8 mouse cellular contexts compared by ENCODE assay signal in the genomic region with DNA sequence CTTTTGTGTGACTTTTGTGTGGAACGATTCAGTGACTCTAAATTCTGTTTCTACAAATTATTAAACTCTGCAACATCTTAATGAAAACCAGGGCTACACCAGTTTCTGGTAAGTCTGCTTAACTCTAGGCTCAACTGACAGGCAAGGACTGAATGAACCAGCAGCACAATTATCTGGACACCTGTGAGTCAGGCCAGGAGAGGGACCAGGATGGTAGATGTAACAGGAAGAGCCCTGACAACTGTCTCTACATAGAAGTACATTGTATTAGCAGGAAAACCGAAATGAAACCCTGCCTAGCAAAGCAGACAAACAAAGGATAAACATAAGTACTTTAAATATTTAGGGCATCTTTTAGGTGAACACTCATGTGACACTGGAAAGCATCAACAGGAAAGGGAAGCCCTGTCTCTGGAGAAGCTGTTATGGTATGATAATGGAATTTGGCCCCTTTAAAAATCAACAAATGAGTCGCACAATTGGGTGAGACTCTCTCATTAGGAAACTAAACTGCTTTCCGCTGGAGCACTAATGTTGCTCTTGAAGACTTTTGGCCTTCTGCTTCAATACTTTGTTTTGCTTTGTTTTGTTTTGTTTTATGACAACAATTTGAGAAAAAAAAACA. TPM values are rescaled to one million over a fixed set of nuclear protein-coding genes. Genes with fewer than 3 reads are reported as not detected.
DNase-seq lines count a peak whose midpoint lies in the region; ATAC-seq and TF ChIP-seq lines count a peak whose summit lies in the region.

No protein-coding gene starts in this region.

- no peak for TF ChIP-seq CTCF in kidney, adult 2 months (conservative IDR thresholded peaks at IDR 0.05; ENCODE audit: insufficient read depth, insufficient read length, low read depth, low read length)

- no peak overlapping the region for H3K9ac ChIP-seq in forebrain, embryonic 11.5 days (ENCODE audit: low read length)
- peak overlapping the region; percentile 18; the same call in 1 of the 2 replicates for H3K9ac ChIP-seq in limb, embryonic 12.5 days (replicated peaks)
- no peak overlapping the region for H3K9ac ChIP-seq in neural tube, embryonic 12.5 days

- peak overlapping the region; percentile 50 for H3K4me3 ChIP-seq in kidney, adult 2 months (ENCODE audit: insufficient read depth, low read depth, low read length)
- peak overlapping the region; percentile 89; the same call in 1 of the 2 replicates for H3K4me3 ChIP-seq in forebrain, embryonic 11.5 days (ENCODE audit: low read depth, low read length)
- H3K4me3 ChIP-seq in limb, embryonic 12.5 days (replicated peaks): peak overlapping the region; percentile 91
- peak overlapping the region; percentile 9; the same call in 1 of the 2 replicates for H3K4me3 ChIP-seq in neural tube, embryonic 12.5 days

- no peak for ATAC-seq in forebrain, embryonic 11.5 days (replicated peaks; ENCODE audit: low FRiP score)
- no peak for ATAC-seq in limb, embryonic 12.5 days (ENCODE audit: insufficient number of reproducible peaks, insufficient read depth, low FRiP score, low TSS enrichment, low read depth)
- no peak for ATAC-seq in neural tube, embryonic 12.5 days (ENCODE audit: low FRiP score, low read depth)

- peaks cover 19% of the 10 kb centered on the region for H3K4me1 ChIP-seq in kidney, adult 2 months (ENCODE audit: control insufficient read depth, insufficient read depth, low read length)
- no peaks in the 10 kb centered on the region; the same call in 1 of the 2 replicates for H3K4me1 ChIP-seq in forebrain, embryonic 11.5 days (replicated peaks; ENCODE audit: control insufficient read depth, insufficient read depth, low read length)
- H3K4me1 ChIP-seq in limb, embryonic 12.5 days (replicated peaks): peaks cover 31% of the 10 kb centered on the region
- H3K4me1 ChIP-seq in neural tube, embryonic 12.5 days: peaks cover 22% of the 10 kb centered on the region

- H3K27ac ChIP-seq in kidney, adult 2 months (ENCODE audit: insufficient read depth, low read depth, low read length): peak overlapping the region; percentile 73
- no peak overlapping the region for H3K27ac ChIP-seq in forebrain, embryonic 11.5 days (ENCODE audit: low read depth, low read length)
- H3K27ac ChIP-seq in limb, embryonic 12.5 days: peak overlapping the region; percentile 29; the same call in 1 of the 2 replicates
- no peak overlapping the region for H3K27ac ChIP-seq in neural tube, embryonic 12.5 days

- DNase-seq in kidney, adult 2 months: peak; percentile 41
- no peak for DNase-seq in kidney, postnatal 4 days
- DNase-seq in forebrain, embryonic 11.5 days (ENCODE audit: low spot score): no peak
- no peak for DNase-seq in layer of hippocampus, adult 9-10 months (ENCODE audit: low spot score)
- DNase-seq in cerebellum, adult 11-12 months: no peak
- no peak for DNase-seq in layer of hippocampus, adult 11-12 months (ENCODE audit: low spot score)

- no peaks in the 10 kb centered on the region for H3K9me3 ChIP-seq in forebrain, embryonic 11.5 days (ENCODE audit: control insufficient read depth, low read length)
- no peaks in the 10 kb centered on the region for H3K9me3 ChIP-seq in limb, embryonic 12.5 days
- no peaks in the 10 kb centered on the region for H3K9me3 ChIP-seq in neural tube, embryonic 12.5 days

- H3K36me3 ChIP-seq in kidney, adult 2 months (ENCODE audit: control insufficient read depth, insufficient read depth, low read length): no peaks in the 10 kb centered on the region; the same call in 1 of the 2 replicates
- H3K36me3 ChIP-seq in forebrain, embryonic 11.5 days (ENCODE audit: control insufficient read depth, insufficient read depth, low read length): no peaks in the 10 kb centered on the region
- no peaks in the 10 kb centered on the region; the same call in 1 of the 2 replicates for H3K36me3 ChIP-seq in limb, embryonic 12.5 days
- H3K36me3 ChIP-seq in neural tube, embryonic 12.5 days: no peaks in the 10 kb centered on the region

- no peaks in the 10 kb centered on the region for H3K27me3 ChIP-seq in kidney, adult 2 months (replicated peaks; ENCODE audit: control insufficient read depth, insufficient read depth, low read length)
- H3K27me3 ChIP-seq in forebrain, embryonic 11.5 days (ENCODE audit: control insufficient read depth, insufficient read depth, low read length): no peaks in the 10 kb centered on the region
- no peaks in the 10 kb centered on the region for H3K27me3 ChIP-seq in limb, embryonic 12.5 days
- no peaks in the 10 kb centered on the region for H3K27me3 ChIP-seq in neural tube, embryonic 12.5 days (replicated peaks)

- peak overlapping the region; percentile 61 for H3K4me2 ChIP-seq in forebrain, embryonic 11.5 days (ENCODE audit: low read depth, low read length, severe bottlenecking)
- peak overlapping the region; percentile 87 for H3K4me2 ChIP-seq in limb, embryonic 12.5 days
- peak overlapping the region; percentile 67 for H3K4me2 ChIP-seq in neural tube, embryonic 12.5 days (replicated peaks)

- TF ChIP-seq POLR2A in kidney, adult 2 months (IDR thresholded peaks at IDR 0.05; ENCODE audit: low read depth, low read length): no peak

- WGBS in kidney, adult 2 months: 7% methylated on average over 4 of the region's 4 CpGs
- WGBS in forebrain, embryonic 11.5 days: 35% methylated on average over 4 of the region's 4 CpGs
- 33% methylated on average over 4 of the region's 4 CpGs for WGBS in limb, embryonic 12.5 days
- 44% methylated on average over 4 of the region's 4 CpGs for WGBS in neural tube, embryonic 12.5 days

RNA-seq across cellular contexts. Expression of gene Arhgef12, which starts 3.3 kb away (rescaled TPM):
- 47.6 and 48.0 TPM in 2 replicates for polyA plus RNA-seq in kidney, adult 2 months (2012; rRNA removed)
- polyA plus RNA-seq in forebrain, embryonic 11.5 days (2014; fragmentation: Nextera tagmentation; extraction: Ambion mirVana): 14.6 and 14.8 TPM in 2 replicates
- polyA plus RNA-seq in limb, embryonic 12.5 days (2016; fragmentation: Nextera tagmentation; extraction: Ambion mirVana): 14.8 and 16.9 TPM in 2 replicates
- 17.1 and 19.2 TPM in 2 replicates for polyA plus RNA-seq in neural tube, embryonic 12.5 days (2016; fragmentation: Nextera tagmentation; extraction: Ambion mirVana)

RNA-seq across cellular contexts. Expression of gene Tmem136, which starts 12.6 kb away (rescaled TPM):
- 12.4 and 13.2 TPM in 2 replicates for polyA plus RNA-seq in kidney, adult 2 months (2012; rRNA removed)
- polyA plus RNA-seq in forebrain, embryonic 11.5 days (2014; fragmentation: Nextera tagmentation; extraction: Ambion mirVana): 13.5 and 13.8 TPM in 2 replicates
- polyA plus RNA-seq in limb, embryonic 12.5 days (2016; fragmentation: Nextera tagmentation; extraction: Ambion mirVana): 8.9 and 11.8 TPM in 2 replicates
- 9.4 and 11.5 TPM in 2 replicates for polyA plus RNA-seq in neural tube, embryonic 12.5 days (2016; fragmentation: Nextera tagmentation; extraction: Ambion mirVana)

Comparison
In these comparisons a context has a peak if more than half of its experiments do, and no peak if none do; other contexts are left out.
1. H3K27ac ChIP-seq: peak in kidney, adult 2 months (single experiment) and limb, embryonic 12.5 days (single experiment); none in forebrain, embryonic 11.5 days (single experiment) and neural tube, embryonic 12.5 days (single experiment).
2. H3K4me3 ChIP-seq: peak in every context shown above with its lines; median percentile 91 in limb, embryonic 12.5 days; 89 in forebrain, embryonic 11.5 days; 50 in kidney, adult 2 months; 9 in neural tube, embryonic 12.5 days.
3. Peak in every context shown above with its lines, with median percentiles within 50 percentile points of each other: H3K4me2 ChIP-seq.